Mouse (Mus musculus): ENCODE measurements around the gene Acoxl.

DNA sequence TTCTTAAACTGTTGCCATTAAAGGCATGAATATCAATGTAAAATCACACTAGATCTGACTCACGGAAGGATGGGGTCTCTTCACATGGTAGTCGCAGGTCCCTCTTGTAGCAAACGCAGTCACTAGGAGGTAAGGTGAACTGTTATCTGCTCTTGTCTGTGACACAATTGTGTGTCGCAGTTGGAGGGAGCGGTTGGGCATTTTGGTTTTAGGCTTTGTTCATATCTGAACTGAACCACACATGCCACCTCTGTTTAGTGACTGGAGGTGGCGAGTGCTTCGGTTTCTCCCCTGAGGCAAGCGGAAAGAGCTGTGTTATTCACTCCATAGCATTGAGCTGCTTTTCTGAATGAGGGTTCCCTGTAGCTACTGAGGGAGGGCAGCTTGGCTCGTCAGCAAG is 313.5 kb downstream of the Acoxl start:
- TF ChIP-seq CTCF (IDR thresholded peaks at IDR 0.05; ENCODE audit: low read depth, low read length) (no peak), TAL1 (conservative IDR thresholded peaks at IDR 0.05; ENCODE audit: low read depth, low read length) (no peak), POLR2AphosphoS5 (IDR thresholded peaks at IDR 0.05; ENCODE audit: insufficient replicate concordance, low read depth, low read length) (no peak), GATA1 (IDR thresholded peaks at IDR 0.05; ENCODE audit: borderline replicate concordance, low read length) (no peak)
